Mouse (Mus musculus) 416B (cell line): ENCODE data around the gene Cdk12.

Experiments used
- DNase-seq: peaks from one replicate; pipeline ENCODE4 v3.0.0; 2011; ENCODE audit warnings: low read depth

Gene Cdk12

GRCm38 (mm10) chr11:98317479-98317878 lies 114.6 kb downstream of the Cdk12 start:
- DNase-seq, result no peak

- no peak for DNase-seq
Observed at GRCm38 (mm10) chr11:98318421-98319116, 115.7 kb downstream of the Cdk12 start.

GRCm38 (mm10) chr11:98319120-98319519 lies 116.3 kb downstream of the Cdk12 start:
- no peak for DNase-seq

- DNase-seq, result no peak
Observed at GRCm38 (mm10) chr11:98319544-98319943, 116.7 kb downstream of the Cdk12 start.

- DNase-seq, result no peak
Observed at GRCm38 (mm10) chr11:98319944-98320343, 117.1 kb downstream of the Cdk12 start.

GRCm38 (mm10) chr11:98320381-98320780 lies 117.5 kb downstream of the Cdk12 start:
- DNase-seq, result no peak

GRCm38 (mm10) chr11:98320806-98321676 lies 118.2 kb downstream of the Cdk12 start:
- no peak for DNase-seq

GRCm38 (mm10) chr11:98321677-98322003 lies 118.8 kb downstream of the Cdk12 start:
- DNase-seq, result no peak

- DNase-seq, result no peak
Observed at GRCm38 (mm10) chr11:98322159-98322558, 119.3 kb downstream of the Cdk12 start.

GRCm38 (mm10) chr11:98323136-98323866 lies 120.4 kb downstream of the Cdk12 start:
- DNase-seq, result no peak

GRCm38 (mm10) chr11:98323933-98324332 lies 121.1 kb downstream of the Cdk12 start:
- DNase-seq, result peak; percentile 19

- no peak for DNase-seq
Observed at GRCm38 (mm10) chr11:98325191-98325820, 122.4 kb downstream of the Cdk12 start.

- DNase-seq, result no peak
Observed at GRCm38 (mm10) chr11:98325821-98326218, 123.0 kb downstream of the Cdk12 start.

GRCm38 (mm10) chr11:98326741-98327135 lies 123.9 kb downstream of the Cdk12 start:
- no peak for DNase-seq

GRCm38 (mm10) chr11:98327136-98328030 lies 124.5 kb downstream of the Cdk12 start:
- DNase-seq, result no peak

- DNase-seq, result no peak
Observed at GRCm38 (mm10) chr11:98328031-98328370, 125.1 kb downstream of the Cdk12 start.
